ENCODE assay signal across 8 mouse cellular contexts in genomic region chr3:79145407-79146055, GRCm38 (mm10).
A peak's percentile ranks its signal among the peaks of the same experiment; 100 is the strongest.
DNase-seq lines count a peak whose midpoint lies in the region; ATAC-seq lines count a peak whose summit lies in the region.

No protein-coding gene starts in this region.

- no peaks in the 10 kb centered on the region for H3K9me3 ChIP-seq in forebrain, embryonic 14.5 days (replicated peaks; ENCODE audit: control insufficient read depth, low read length)
- H3K9me3 ChIP-seq in midbrain, embryonic 10.5 days (replicated peaks), result no peaks in the 10 kb centered on the region

- peak overlapping the region; percentile 92 for H3K27ac ChIP-seq in forebrain, embryonic 14.5 days (ENCODE audit: low read depth, low read length)
- H3K27ac ChIP-seq in midbrain, embryonic 10.5 days (replicated peaks), result peak overlapping the region; percentile 82

- H3K4me2 ChIP-seq in forebrain, embryonic 14.5 days (ENCODE audit: low read length), result peak overlapping the region; percentile 58

- H3K36me3 ChIP-seq in forebrain, embryonic 14.5 days (ENCODE audit: control insufficient read depth, insufficient read depth, low read length), result no peaks in the 10 kb centered on the region
- H3K36me3 ChIP-seq in midbrain, embryonic 10.5 days, result no peaks in the 10 kb centered on the region

- no peaks in the 10 kb centered on the region for H3K27me3 ChIP-seq in forebrain, embryonic 14.5 days (replicated peaks; ENCODE audit: control insufficient read depth, insufficient read depth, low read length)
- H3K27me3 ChIP-seq in midbrain, embryonic 10.5 days (ENCODE audit: low read depth, poor library complexity, severe bottlenecking), result no peaks in the 10 kb centered on the region

- H3K4me3 ChIP-seq in forebrain, embryonic 14.5 days (ENCODE audit: low read depth, low read length), result peak overlapping the region; percentile 32
- peak overlapping the region; percentile 38; the same call in 1 of the 2 replicates for H3K4me3 ChIP-seq in midbrain, embryonic 10.5 days

- peaks cover 37% of the 10 kb centered on the region for H3K4me1 ChIP-seq in forebrain, embryonic 14.5 days (ENCODE audit: control insufficient read depth, insufficient read depth, low read length)
- H3K4me1 ChIP-seq in midbrain, embryonic 10.5 days, result peaks cover 27% of the 10 kb centered on the region

- WGBS in forebrain, embryonic 14.5 days, result 5% methylated on average over 10 of the region's 10 CpGs
- WGBS in midbrain, embryonic 10.5 days, result 46% methylated on average over 10 of the region's 10 CpGs

- peak overlapping the region; percentile 67 for H3K9ac ChIP-seq in forebrain, embryonic 14.5 days (ENCODE audit: low read length)

- peak; percentile 31 for DNase-seq in kidney, postnatal 10 days
- no peak for DNase-seq in kidney, adult 9 months
- DNase-seq in cerebellum, adult 9-11 months, result peak; percentile 54
- peak; percentile 75 for DNase-seq in forebrain, embryonic 14.5 days (ENCODE audit: low spot score)
- DNase-seq in midbrain, embryonic 10.5 days (ENCODE audit: low spot score), result peak; percentile 14
- DNase-seq in adrenal gland, postnatal 4 days (ENCODE audit: low spot score in 2 of 2), result no peak
- DNase-seq in thymus, postnatal 36 days, result no peak
- DNase-seq in lung, postnatal 14 days, result no peak

- ATAC-seq in forebrain, embryonic 14.5 days, result peak; percentile 68

Comparison
In these comparisons a context has a peak if more than half of its experiments do, and no peak if none do; other contexts are left out.
1. DNase-seq: peak in kidney, postnatal 10 days (single experiment), cerebellum, adult 9-11 months (single experiment), forebrain, embryonic 14.5 days (single experiment) and midbrain, embryonic 10.5 days (single experiment); none in kidney, adult 9 months (single experiment), adrenal gland, postnatal 4 days (0 of 2), thymus, postnatal 36 days (0 of 2) and lung, postnatal 14 days (single experiment).